Mouse (Mus musculus): ENCODE results near the gene Gatad2a.

- TF ChIP-seq CTCF (IDR thresholded peaks at IDR 0.05; ENCODE audit: low read depth, low read length) (no peak), POLR2A (IDR thresholded peaks at IDR 0.05; ENCODE audit: borderline replicate concordance, low read depth, low read length) (no peak)
Observed at GRCm38 (mm10) chr8:69876097-69876496, 120.1 kb downstream of the Gatad2a start.
